Mouse (Mus musculus) brain, adult 2 months (tissue): ENCODE measurements at regions not wholly inside any gene's neighbourhood (a gene's known extent, or its start where the extent isn't known, plus 50 kb on each side); places are given as distances from the start of the nearest gene placed in this dataset.

Source experiments
- DNase-seq: peaks from one replicate; pipeline ENCODE4 v3.0.0; 2011; ENCODE audit warnings: low read depth, low spot score

DNA sequence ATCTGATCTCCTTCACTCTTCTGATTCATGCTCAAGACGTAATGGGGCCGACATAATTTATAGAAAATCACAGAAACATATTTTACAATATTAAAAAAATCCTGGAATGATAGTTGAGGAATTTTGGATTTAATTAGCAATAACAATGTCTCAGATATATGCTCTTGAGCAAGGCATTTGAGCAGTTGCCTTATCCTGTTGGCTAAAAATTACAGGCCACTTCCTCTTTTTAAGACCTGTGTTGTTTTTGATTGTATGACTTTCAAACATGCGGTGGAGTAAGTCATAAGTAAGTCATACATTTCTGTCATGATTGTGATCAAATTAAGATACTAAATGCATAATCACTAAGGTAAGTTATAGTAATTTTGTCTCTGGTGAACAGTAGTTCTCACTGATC is 387.5 kb downstream of the Nxph1 start:
- DNase-seq = no peak

DNA sequence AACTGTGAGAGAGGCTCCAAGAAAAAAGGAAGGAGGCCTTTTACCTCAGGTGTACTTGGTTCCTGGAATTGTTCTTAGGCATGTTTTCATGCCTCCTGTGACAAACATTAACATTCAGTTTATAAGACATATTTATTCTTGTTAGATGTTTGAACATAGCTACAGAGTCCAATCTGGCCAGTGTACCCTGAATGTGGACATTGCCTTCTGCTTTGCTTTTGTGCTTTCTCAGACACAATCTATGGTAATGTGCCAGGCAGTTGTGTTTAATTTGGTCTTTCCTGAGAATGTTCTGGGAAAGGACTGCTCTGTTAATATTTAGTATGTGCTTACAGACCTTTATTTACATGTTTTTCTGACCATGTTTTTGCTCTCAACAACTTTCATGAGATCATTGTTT is 436.0 kb downstream of the Nxph1 start:
- DNase-seq = no peak

DNA sequence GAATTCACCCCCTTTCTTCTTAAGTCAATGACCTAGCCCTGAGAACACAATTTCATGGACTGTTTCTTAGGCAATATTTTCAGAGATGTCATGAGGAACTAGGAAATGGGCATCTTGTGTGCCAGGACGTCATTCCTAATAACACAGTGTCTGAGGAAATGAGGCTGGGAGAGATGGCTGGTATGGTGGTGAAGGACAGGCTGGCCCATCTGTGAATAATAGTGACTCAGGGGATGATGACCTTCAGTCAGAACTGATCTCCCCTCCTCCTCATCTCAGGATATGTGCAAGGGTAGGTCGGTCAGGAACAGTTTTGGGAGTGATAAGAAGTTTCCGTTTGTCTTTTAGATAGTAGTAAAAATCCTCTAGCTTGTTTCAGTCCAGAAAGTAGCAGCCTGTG is 449.8 kb downstream of the Nxph1 start:
- no peak for DNase-seq

DNA sequence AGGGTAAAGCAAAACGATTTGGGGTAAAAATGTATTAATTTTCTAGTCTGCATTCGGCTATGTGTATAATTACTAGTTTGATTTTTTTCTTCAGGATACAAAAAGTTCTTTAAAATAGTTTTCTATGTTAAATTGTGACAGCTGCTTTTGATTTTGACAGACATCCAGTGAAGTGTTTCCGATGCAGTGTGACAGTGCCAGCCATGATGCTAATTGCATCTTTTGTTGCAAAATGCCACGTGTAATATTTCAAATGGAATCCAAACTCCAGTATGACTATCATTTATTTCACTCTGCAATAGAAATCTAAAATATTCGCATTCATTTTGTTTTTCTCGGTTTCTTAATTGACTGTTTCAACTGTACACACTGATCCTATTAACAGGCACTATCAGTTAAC is 457.8 kb downstream of the Nxph1 start:
- peak; percentile 10 for DNase-seq
